In genomic region chr6:50929503-50929902, GRCm38 (mm10) we compare ENCODE assay signal across 18 mouse cellular contexts.
"Had no signal": no experiment of that assay in that cellular context is flagged by ENCODE, and none has a peak within 500 bp of the region (broad histone marks: within the 10 kb centered on the region; RNA-seq: fewer than 3 reads in every experiment).

No protein-coding gene starts in this region.

- H3K4me2 ChIP-seq: limb, embryonic 12.5 days; limb, embryonic 15.5 days; liver, embryonic 11.5 days; lung, embryonic 14.5 days; midbrain, embryonic 13.5 days; neural tube, embryonic 13.5 days had no signal

- H3K36me3 ChIP-seq: limb, embryonic 12.5 days; limb, embryonic 15.5 days; midbrain, embryonic 13.5 days; neural tube, embryonic 13.5 days had no signal

- H3K27ac ChIP-seq: limb, embryonic 12.5 days; limb, embryonic 15.5 days; liver, embryonic 14.5 days; macrophage; midbrain, embryonic 13.5 days; neural tube, embryonic 13.5 days had no signal

- H3K27me3 ChIP-seq: midbrain, embryonic 13.5 days; neural tube, embryonic 13.5 days had no signal

- H3K4me3 ChIP-seq: limb, embryonic 12.5 days; limb, embryonic 15.5 days; midbrain, embryonic 13.5 days; myocyte; neural tube, embryonic 13.5 days had no signal

- H3K9me3 ChIP-seq: limb, embryonic 15.5 days; midbrain, embryonic 13.5 days; neural tube, embryonic 13.5 days had no signal

- H3K9ac ChIP-seq: limb, embryonic 12.5 days; limb, embryonic 15.5 days; liver, embryonic 14.5 days; liver, postnatal 0 days; lung, embryonic 14.5 days; midbrain, embryonic 13.5 days; neural tube, embryonic 13.5 days had no signal

- ATAC-seq: intestine, postnatal 0 days; liver, postnatal 0 days; lung, postnatal 0 days; midbrain, embryonic 13.5 days; midbrain, embryonic 16.5 days had no signal

- DNase-seq: kidney, adult 9 months; kidney, postnatal 4 days; left cerebral cortex, postnatal 4 days; liver, postnatal 0 days; lung, embryonic 14.5 days; thymus, adult 18-20 months; thymus, postnatal 36 days had no signal
